Mouse (Mus musculus): ENCODE data around the gene Tlr3. TPM values are rescaled to one million over a fixed set of nuclear protein-coding genes. Genes with fewer than 3 reads are reported as not detected.

The Tlr3 gene
- polyA plus RNA-seq, 1 experiment from 2014 or later = 1.7 TPM

DNA sequence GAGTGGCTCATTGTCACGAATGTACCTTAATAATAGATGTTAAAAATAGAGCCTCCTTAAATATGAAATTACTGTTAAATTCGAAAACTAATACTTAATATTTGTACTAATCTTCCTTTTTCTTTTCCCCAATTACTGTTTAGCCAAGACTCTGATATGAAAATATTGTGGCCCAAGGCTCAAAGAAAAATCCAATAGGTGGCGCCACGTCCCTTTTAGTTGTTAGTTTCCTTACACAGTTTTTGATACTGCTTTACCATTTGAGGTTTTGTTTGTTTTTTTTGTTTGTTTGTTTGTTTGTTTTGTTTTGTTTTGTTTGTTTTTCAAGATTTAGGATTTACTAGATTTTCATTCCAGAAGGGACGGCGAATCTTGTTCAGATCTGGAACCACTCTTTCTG is 48.6 kb downstream of the Tlr3 start:
- H3K4me2 ChIP-seq (ENCODE audit: low read depth, low read length) = no peak overlapping the region
- H3K9me3 ChIP-seq (ENCODE audit: low read length) = no peaks in the 10 kb centered on the region
- H3K36me3 ChIP-seq (replicated peaks; ENCODE audit: insufficient read depth, low read length) = no peaks in the 10 kb centered on the region
- H3K4me1 ChIP-seq (ENCODE audit: insufficient read depth) = peaks cover 5% of the 10 kb centered on the region; the same call in 1 of the 2 replicates
- no peak for DNase-seq
- no peak overlapping the region for H3K9ac ChIP-seq (replicated peaks)
- no peaks in the 10 kb centered on the region for H3K27me3 ChIP-seq (ENCODE audit: insufficient read depth, low read length)
- WGBS (ENCODE audit: insufficient replicate concordance) = 64% methylated on average over 6 of the region's 6 CpGs
- TF ChIP-seq EP300 (IDR thresholded peaks at IDR 0.05; ENCODE audit: low read depth) (no peak), CTCF (IDR thresholded peaks at IDR 0.05; ENCODE audit: low read depth) (peak; percentile 46)
- H3K4me3 ChIP-seq (ENCODE audit: low read depth, low read length) = no peak overlapping the region
- no peak overlapping the region for H3K27ac ChIP-seq (ENCODE audit: low read depth)
- ATAC-seq = no peak

DNA sequence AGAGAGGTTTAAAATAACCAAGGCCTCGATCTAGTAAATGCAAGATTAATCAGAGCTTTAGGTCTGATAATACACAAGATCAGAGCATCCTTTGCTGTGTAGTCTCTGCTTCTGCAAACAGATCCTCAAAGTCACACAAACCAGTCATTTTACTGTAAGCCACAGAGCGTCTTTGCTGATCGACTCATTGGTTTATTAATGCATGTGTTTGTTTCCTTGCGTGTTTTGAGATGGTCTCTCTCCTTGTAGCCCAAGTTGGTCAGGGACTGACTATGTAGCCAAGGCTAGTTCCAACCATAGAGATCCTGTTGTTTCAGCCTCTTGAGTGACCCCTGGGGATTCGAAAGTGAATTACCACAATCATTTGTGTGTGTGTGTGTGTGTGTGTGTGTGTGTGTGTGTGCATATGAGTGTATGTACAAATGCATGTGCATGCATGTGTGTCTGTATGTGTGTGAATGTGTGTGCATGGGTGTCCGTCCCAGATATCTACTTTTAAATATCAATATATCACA is 51.7 kb downstream of the Tlr3 start:
- 68% methylated on average over 6 of the region's 6 CpGs for WGBS (ENCODE audit: insufficient replicate concordance)
- no peak for TF ChIP-seq CTCF (IDR thresholded peaks at IDR 0.05; ENCODE audit: low read depth)
- Histone ChIP-seq H3K9me3 (ENCODE audit: low read length) (no peaks in the 10 kb centered on the region), H3K4me3 (ENCODE audit: low read depth, low read length) (no peak overlapping the region), H3K27me3 (ENCODE audit: insufficient read depth, low read length) (no peaks in the 10 kb centered on the region), H3K27ac (ENCODE audit: low read depth) (no peak overlapping the region), H3K4me1 (ENCODE audit: insufficient read depth) (peaks cover 8% of the 10 kb centered on the region), H3K36me3 (replicated peaks; ENCODE audit: insufficient read depth, low read length) (no peaks in the 10 kb centered on the region), H3K4me2 (ENCODE audit: low read depth, low read length) (peak overlapping the region; percentile 77; the same call in 1 of the 2 replicates), H3K9ac (replicated peaks) (no peak overlapping the region)
- no peak for ATAC-seq
- no peak for DNase-seq

DNA sequence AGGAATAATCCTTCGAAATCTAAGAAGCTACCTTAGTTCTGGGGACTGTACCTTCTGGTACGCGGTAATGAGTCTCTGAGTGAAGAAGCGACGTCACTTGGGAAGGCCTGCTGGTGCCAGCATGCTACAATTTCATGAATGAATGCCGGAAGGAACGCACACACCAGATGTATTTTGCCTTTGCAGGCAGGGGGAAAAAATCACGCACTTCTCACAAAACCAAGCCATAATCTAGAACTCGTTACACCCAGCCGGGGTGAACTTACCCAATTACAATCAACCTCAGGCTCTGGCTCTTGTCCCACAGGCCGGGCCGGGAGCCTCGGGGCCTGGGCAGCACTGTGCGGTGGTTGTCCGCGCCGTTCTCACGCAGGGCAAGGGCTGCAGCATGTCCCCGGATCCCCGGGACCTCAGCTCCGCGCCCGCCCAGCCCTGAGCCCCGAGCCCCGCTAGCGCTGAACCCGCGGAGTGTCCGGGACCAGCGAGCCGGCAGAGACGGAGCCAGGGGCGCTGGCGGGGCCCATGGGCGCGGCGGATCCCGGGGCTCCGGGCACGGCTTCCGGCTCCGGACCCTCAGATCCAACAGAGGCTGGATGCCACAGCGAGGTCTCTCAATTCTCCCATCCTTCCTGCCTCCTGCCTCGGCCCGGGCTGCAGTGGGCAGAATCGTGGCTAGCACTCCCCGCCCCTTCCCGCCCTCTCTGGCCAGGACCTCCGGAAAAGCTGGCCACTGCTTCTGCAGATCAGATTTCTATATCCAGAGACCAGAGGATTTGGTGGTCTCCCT is 52.6 kb downstream of the Tlr3 start:
- 8% methylated on average over 48 of the region's 49 CpGs for WGBS (ENCODE audit: insufficient replicate concordance)
- Histone ChIP-seq H3K27me3 (ENCODE audit: insufficient read depth, low read length) (no peaks in the 10 kb centered on the region), H3K9ac (replicated peaks) (peak overlapping the region; percentile 63), H3K4me3 (ENCODE audit: low read depth, low read length) (peak overlapping the region; percentile 58), H3K36me3 (replicated peaks; ENCODE audit: insufficient read depth, low read length) (no peaks in the 10 kb centered on the region), H3K9me3 (ENCODE audit: low read length) (no peaks in the 10 kb centered on the region), H3K4me1 (ENCODE audit: insufficient read depth) (peaks cover 8% of the 10 kb centered on the region), H3K27ac (ENCODE audit: low read depth) (no peak overlapping the region), H3K4me2 (ENCODE audit: low read depth, low read length) (peak overlapping the region; percentile 77)
- TF ChIP-seq EP300 (IDR thresholded peaks at IDR 0.05; ENCODE audit: low read depth) (no peak), CTCF (IDR thresholded peaks at IDR 0.05; ENCODE audit: low read depth) (no peak)
- ATAC-seq (peak; percentile 65), DNase-seq (peak; percentile 42)

DNA sequence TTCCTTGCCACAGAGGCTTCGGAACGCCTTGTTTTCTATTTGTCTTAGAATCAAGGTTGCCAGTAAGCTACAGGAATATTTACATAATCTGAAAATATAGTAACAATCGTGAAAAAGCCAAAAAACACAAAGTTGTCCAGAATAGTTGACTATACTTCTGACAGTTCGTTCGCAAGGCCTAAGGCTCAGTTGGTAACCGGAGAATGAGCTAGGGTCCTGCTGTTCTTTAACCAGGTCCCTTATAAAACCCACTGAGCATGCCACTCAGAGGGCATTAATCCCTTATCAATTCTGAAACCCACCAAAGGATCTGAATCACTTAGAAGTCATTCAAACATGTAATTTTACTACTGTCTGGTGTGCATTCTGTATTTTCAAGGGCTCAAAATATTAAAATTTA is 55.1 kb downstream of the Tlr3 start:
- Histone ChIP-seq H3K4me2 (ENCODE audit: low read depth, low read length) (no peak overlapping the region), H3K4me3 (ENCODE audit: low read depth, low read length) (no peak overlapping the region), H3K4me1 (ENCODE audit: insufficient read depth) (peaks cover 8% of the 10 kb centered on the region), H3K27ac (ENCODE audit: low read depth) (no peak overlapping the region), H3K9ac (replicated peaks) (no peak overlapping the region), H3K27me3 (ENCODE audit: insufficient read depth, low read length) (no peaks in the 10 kb centered on the region), H3K36me3 (replicated peaks; ENCODE audit: insufficient read depth, low read length) (no peaks in the 10 kb centered on the region), H3K9me3 (ENCODE audit: low read length) (no peaks in the 10 kb centered on the region)
- ATAC-seq (no peak), DNase-seq (no peak)
- 72% methylated on average over 6 of the region's 6 CpGs for WGBS (ENCODE audit: insufficient replicate concordance)
- TF ChIP-seq EP300 (IDR thresholded peaks at IDR 0.05; ENCODE audit: low read depth) (no peak), CTCF (IDR thresholded peaks at IDR 0.05; ENCODE audit: low read depth) (no peak)

Other genes starting within 250 kb of the Tlr3 start
- 55.4 and 60.8 TPM in 2 replicates for gene F11, start 149.0 kb downstream of the Tlr3 start, polyA plus RNA-seq (2015; fragmentation: Nextera tagmentation; extraction: Ambion mirVana)
- gene Klkb1, start 116.2 kb downstream of the Tlr3 start, polyA plus RNA-seq (2015; fragmentation: Nextera tagmentation; extraction: Ambion mirVana) = 29.5 and 30.1 TPM in 2 replicates
- gene Gm45753, start 102.6 kb downstream of the Tlr3 start, polyA plus RNA-seq (2015; fragmentation: Nextera tagmentation; extraction: Ambion mirVana) = 41.6 and 42.7 TPM in 2 replicates
- gene Cyp4v3, start 77.9 kb downstream of the Tlr3 start, polyA plus RNA-seq (2015; fragmentation: Nextera tagmentation; extraction: Ambion mirVana) = 8.0 and 8.4 TPM in 2 replicates
- gene Fam149a, start 28.8 kb downstream of the Tlr3 start, polyA plus RNA-seq (2015; fragmentation: Nextera tagmentation; extraction: Ambion mirVana) = 1.5 and 2.1 TPM in 2 replicates
- 11.9 and 13.3 TPM in 2 replicates for gene Sorbs2, start 96.7 kb upstream of the Tlr3 start, polyA plus RNA-seq (2015; fragmentation: Nextera tagmentation; extraction: Ambion mirVana)